Mouse (Mus musculus): ENCODE measurements around the gene Nup188.

- TF ChIP-seq CTCF (conservative IDR thresholded peaks at IDR 0.05; ENCODE audit: insufficient read depth, insufficient read length, low read depth, low read length) (no peak), POLR2A (IDR thresholded peaks at IDR 0.05; ENCODE audit: low read depth, low read length) (no peak)
These were observed 4.5 kb upstream of the Nup188 start for GRCm38 (mm10) chr2:30281651-30282050.
